Mouse (Mus musculus) spleen, adult 2 months (tissue): ENCODE results near the gene Ubap1l.

Source experiments
- CTCF ChIP-seq: fragments of 200-500 bp; IDR thresholded peaks from 2 replicates; pipeline ENCODE4 v1.5.1; 2011; ENCODE audit warnings: mild to moderate bottlenecking, inconsistent platforms; ENCODE audit not compliant: insufficient read depth, insufficient read length, insufficient replicate concordance; ENCODE audit errors: extremely low read depth
- POLR2A ChIP-seq: fragments of 200-500 bp; IDR thresholded peaks from 2 replicates; pipeline ENCODE4 v1.6.1; 2011; ENCODE audit warnings: low read depth, low read length, inconsistent platforms

GRCm38 (mm10) chr9:65322255-65322900 lies 38.5 kb upstream of the Ubap1l start:
- no peak for TF ChIP-seq POLR2A
- TF ChIP-seq CTCF = no peak
